Mouse (Mus musculus): Measurements from ENCODE around the gene Ghrl.

- TF ChIP-seq CTCF (IDR thresholded peaks at IDR 0.05; ENCODE audit: extremely low read depth, insufficient read depth, low read length) (no peak), POLR2A (IDR thresholded peaks at IDR 0.05; ENCODE audit: extremely low read depth, insufficient read depth, low read length) (no peak)
Measured at GRCm38 (mm10) chr6:113714797-113715196, 4.9 kb downstream of the Ghrl start.
